Mouse (Mus musculus): ENCODE results near the gene Cmklr1. TPM values are rescaled to one million over a fixed set of nuclear protein-coding genes. Genes with fewer than 3 reads are reported as not detected.

Cmklr1 gene
- polyA plus RNA-seq, 1 experiment from 2014 or later, result 1.3 TPM

DNA sequence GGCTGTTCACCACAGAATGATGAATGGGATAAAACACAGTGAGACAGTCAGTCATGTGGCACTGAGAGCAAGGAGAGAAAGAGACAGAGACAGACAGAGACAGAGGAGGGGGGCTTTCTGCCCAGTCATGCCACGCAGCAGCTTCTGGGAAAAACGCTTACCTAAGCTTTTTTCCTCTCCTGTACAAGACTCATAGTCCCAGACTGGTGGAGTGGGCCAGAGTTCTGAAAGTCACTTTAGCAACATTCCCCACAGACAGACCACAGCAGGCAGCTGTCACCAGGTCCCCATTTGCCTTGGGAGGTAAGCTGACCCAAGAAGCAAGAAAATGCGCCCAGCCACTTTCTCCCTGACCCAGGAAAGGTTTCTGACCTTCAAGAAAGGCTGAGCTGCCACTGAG lies 32.2 kb upstream of the Cmklr1 start:
- WGBS, result 83% methylated on average over 3 of the region's 3 CpGs
- H3K4me3 ChIP-seq (ENCODE audit: low read length), result no peak overlapping the region
- H3K27me3 ChIP-seq (replicated peaks; ENCODE audit: control insufficient read depth, insufficient read depth, low read length), result no peaks in the 10 kb centered on the region
- no peak overlapping the region for H3K9ac ChIP-seq (ENCODE audit: low read depth, low read length)
- no peaks in the 10 kb centered on the region for H3K36me3 ChIP-seq (ENCODE audit: control insufficient read depth, insufficient read depth, low read length)
- no peak for ATAC-seq
- H3K4me1 ChIP-seq (ENCODE audit: control insufficient read depth, insufficient read depth, low read length), result no peaks in the 10 kb centered on the region
- no peaks in the 10 kb centered on the region for H3K9me3 ChIP-seq (ENCODE audit: control insufficient read depth, low read length)
- no peak overlapping the region for H3K4me2 ChIP-seq (ENCODE audit: low read depth, low read length)
- no peak overlapping the region for H3K27ac ChIP-seq (ENCODE audit: low read length)

DNA sequence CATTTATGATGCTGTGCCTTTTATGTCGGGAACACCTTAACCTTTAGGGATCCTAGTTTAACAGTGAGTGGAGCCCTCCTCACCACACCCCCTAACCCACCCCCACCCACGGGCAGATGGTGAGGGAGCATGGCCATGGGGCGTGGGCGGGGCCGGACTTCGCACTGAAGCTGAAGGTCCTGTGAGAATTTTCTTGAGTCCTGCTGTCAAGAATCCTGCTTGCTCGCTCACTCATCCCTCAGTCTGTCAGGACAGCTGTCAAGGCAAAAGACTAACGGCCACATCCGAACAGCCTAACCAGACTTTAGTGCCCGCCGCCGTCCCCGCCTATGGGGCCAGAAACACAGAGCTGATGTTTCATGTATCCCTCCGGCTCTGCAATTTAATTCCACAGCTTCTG lies 31.0 kb upstream of the Cmklr1 start:
- no peaks in the 10 kb centered on the region for H3K9me3 ChIP-seq (ENCODE audit: control insufficient read depth, low read length)

DNA sequence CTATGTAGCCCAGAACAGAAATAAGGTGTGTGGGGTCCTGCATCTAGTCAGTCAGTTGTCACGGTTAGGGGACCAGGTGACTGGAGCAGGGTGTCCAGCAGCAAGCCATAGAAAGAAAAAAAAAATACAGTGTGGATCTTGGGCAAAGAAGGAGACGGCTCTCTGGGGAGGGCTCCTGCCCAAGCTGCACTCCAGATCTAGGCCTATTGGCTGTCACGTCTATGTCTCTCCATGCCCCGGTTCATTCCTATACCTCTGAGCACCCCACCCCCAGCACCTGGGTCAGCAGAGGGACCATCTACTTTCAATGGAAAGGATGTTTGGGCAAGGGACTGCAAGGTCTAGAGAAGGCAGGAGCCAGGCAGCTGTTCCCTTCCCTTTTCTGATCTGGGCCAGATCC lies 29.3 kb upstream of the Cmklr1 start:
- no peak overlapping the region for H3K4me3 ChIP-seq (ENCODE audit: low read length)

More for the DNA sequence above, 31.0 kb upstream of the Cmklr1 start:
- H3K4me1 ChIP-seq (ENCODE audit: control insufficient read depth, insufficient read depth, low read length), result no peaks in the 10 kb centered on the region
- H3K4me2 ChIP-seq (ENCODE audit: low read depth, low read length), result no peak overlapping the region
- H3K27me3 ChIP-seq (replicated peaks; ENCODE audit: control insufficient read depth, insufficient read depth, low read length), result no peaks in the 10 kb centered on the region
- no peak overlapping the region for H3K27ac ChIP-seq (ENCODE audit: low read length)
- no peak for ATAC-seq
- no peak overlapping the region for H3K4me3 ChIP-seq (ENCODE audit: low read length)
- H3K36me3 ChIP-seq (ENCODE audit: control insufficient read depth, insufficient read depth, low read length), result no peaks in the 10 kb centered on the region
- H3K9ac ChIP-seq (ENCODE audit: low read depth, low read length), result no peak overlapping the region
- 77% methylated on average over 14 of the region's 14 CpGs for WGBS

DNA sequence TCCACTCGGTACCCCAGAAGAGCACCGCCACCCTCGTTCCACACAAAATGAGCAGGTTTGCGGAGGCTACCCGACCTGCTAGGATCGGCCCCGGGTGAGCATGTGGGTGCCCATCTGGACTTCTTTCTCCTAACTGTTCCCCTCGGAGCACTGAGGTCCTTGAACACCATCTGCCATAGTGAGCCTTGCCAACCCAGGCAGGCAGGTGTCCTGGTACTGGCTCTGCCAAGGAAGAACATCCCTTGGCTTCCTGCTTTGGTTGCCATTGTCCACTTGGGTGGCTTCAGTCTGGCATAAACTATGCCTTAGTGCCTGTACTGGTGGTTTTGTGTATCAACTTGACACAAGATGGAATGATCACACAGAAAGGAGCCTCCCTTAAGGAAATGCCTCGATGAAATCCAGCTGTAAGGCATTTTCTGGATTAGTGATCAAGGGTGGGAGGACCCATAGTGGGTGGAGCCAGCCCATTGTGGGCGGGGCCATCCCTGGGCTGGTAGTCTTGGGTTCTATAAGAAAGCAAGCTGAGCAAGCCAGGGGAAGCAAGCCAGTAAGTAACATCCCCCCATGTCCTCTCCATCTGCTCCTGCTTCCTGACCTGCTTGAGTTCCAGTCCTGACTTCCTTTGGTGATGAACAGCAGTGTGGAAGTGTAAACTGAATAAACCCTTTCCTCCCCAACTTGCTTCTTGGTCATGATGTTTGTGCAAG lies 28.7 kb upstream of the Cmklr1 start:
- H3K4me2 ChIP-seq (ENCODE audit: low read depth, low read length), result no peak overlapping the region
- WGBS, result 82% methylated on average over 10 of the region's 10 CpGs
- H3K9me3 ChIP-seq (ENCODE audit: control insufficient read depth, low read length), result no peaks in the 10 kb centered on the region
- no peak overlapping the region for H3K9ac ChIP-seq (ENCODE audit: low read depth, low read length)
- no peak for ATAC-seq
- no peak overlapping the region for H3K4me3 ChIP-seq (ENCODE audit: low read length)
- no peaks in the 10 kb centered on the region for H3K4me1 ChIP-seq (ENCODE audit: control insufficient read depth, insufficient read depth, low read length)
- no peaks in the 10 kb centered on the region for H3K27me3 ChIP-seq (replicated peaks; ENCODE audit: control insufficient read depth, insufficient read depth, low read length)
- no peaks in the 10 kb centered on the region for H3K36me3 ChIP-seq (ENCODE audit: control insufficient read depth, insufficient read depth, low read length)
- H3K27ac ChIP-seq (ENCODE audit: low read length), result no peak overlapping the region

More for the DNA sequence above, 29.3 kb upstream of the Cmklr1 start:
- H3K27ac ChIP-seq (ENCODE audit: low read length), result no peak overlapping the region
- no peak for ATAC-seq
- H3K4me2 ChIP-seq (ENCODE audit: low read depth, low read length), result no peak overlapping the region
- H3K36me3 ChIP-seq (ENCODE audit: control insufficient read depth, insufficient read depth, low read length), result no peaks in the 10 kb centered on the region
- H3K27me3 ChIP-seq (replicated peaks; ENCODE audit: control insufficient read depth, insufficient read depth, low read length), result no peaks in the 10 kb centered on the region
- 84% methylated on average over 4 of the region's 4 CpGs for WGBS
- H3K9me3 ChIP-seq (ENCODE audit: control insufficient read depth, low read length), result no peaks in the 10 kb centered on the region
- no peaks in the 10 kb centered on the region for H3K4me1 ChIP-seq (ENCODE audit: control insufficient read depth, insufficient read depth, low read length)
- no peak overlapping the region for H3K9ac ChIP-seq (ENCODE audit: low read depth, low read length)

DNA sequence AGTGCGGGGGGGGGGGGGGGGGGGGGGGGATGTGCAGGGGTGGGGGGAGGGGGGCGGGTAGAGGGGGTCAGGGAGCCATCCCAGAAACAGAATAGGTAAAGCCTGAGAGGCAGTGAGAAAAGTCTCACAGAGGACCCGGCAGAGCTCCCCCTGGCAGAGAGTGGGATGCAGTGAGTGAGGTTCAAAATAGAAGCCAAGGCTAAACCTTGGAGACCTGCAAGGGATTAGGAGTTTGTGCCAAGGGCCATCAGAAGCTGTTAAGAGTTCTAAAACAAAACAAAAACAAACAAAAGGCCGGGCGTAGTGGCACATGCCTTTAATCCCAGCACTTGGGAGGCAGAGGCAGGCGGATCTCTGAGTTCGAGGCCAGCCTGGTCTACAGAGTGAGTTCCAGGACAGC lies 27.3 kb upstream of the Cmklr1 start:
- Histone ChIP-seq H3K36me3 (ENCODE audit: control insufficient read depth, insufficient read depth, low read length) (no peaks in the 10 kb centered on the region), H3K4me3 (ENCODE audit: low read length) (no peak overlapping the region), H3K27me3 (replicated peaks; ENCODE audit: control insufficient read depth, insufficient read depth, low read length) (no peaks in the 10 kb centered on the region), H3K9me3 (ENCODE audit: control insufficient read depth, low read length) (no peaks in the 10 kb centered on the region), H3K27ac (ENCODE audit: low read length) (no peak overlapping the region), H3K4me1 (ENCODE audit: control insufficient read depth, insufficient read depth, low read length) (no peaks in the 10 kb centered on the region), H3K4me2 (ENCODE audit: low read depth, low read length) (no peak overlapping the region), H3K9ac (ENCODE audit: low read depth, low read length) (no peak overlapping the region)
- no peak for ATAC-seq
- 84% methylated on average over 4 of the region's 7 CpGs for WGBS

DNA sequence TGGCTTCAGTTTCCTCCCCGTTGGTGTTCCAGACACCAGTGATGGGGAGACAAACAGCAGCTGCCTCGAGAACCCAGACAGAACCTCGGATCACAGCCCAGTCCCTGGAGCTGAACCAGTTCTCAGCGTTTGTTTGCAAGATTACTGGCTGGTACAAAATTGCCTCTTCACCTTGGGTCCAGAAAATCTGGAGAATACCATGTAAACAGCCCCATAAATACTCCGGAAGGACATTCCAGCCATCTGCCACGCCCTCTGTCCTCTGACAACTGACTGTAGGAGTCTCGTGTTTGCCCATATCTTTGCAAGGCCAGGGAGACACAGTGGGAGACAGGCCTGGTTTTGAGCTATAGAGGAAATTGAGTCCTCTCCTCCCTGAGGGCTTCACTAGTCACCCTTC lies 24.6 kb upstream of the Cmklr1 start:
- Histone ChIP-seq H3K4me1 (ENCODE audit: control insufficient read depth, insufficient read depth, low read length) (no peaks in the 10 kb centered on the region), H3K4me2 (ENCODE audit: low read depth, low read length) (no peak overlapping the region), H3K27me3 (replicated peaks; ENCODE audit: control insufficient read depth, insufficient read depth, low read length) (no peaks in the 10 kb centered on the region), H3K36me3 (ENCODE audit: control insufficient read depth, insufficient read depth, low read length) (no peaks in the 10 kb centered on the region), H3K9me3 (ENCODE audit: control insufficient read depth, low read length) (no peaks in the 10 kb centered on the region), H3K27ac (ENCODE audit: low read length) (no peak overlapping the region), H3K9ac (ENCODE audit: low read depth, low read length) (no peak overlapping the region), H3K4me3 (ENCODE audit: low read length) (no peak overlapping the region)
- no peak for ATAC-seq
- 44% methylated on average over 7 of the region's 7 CpGs for WGBS

DNA sequence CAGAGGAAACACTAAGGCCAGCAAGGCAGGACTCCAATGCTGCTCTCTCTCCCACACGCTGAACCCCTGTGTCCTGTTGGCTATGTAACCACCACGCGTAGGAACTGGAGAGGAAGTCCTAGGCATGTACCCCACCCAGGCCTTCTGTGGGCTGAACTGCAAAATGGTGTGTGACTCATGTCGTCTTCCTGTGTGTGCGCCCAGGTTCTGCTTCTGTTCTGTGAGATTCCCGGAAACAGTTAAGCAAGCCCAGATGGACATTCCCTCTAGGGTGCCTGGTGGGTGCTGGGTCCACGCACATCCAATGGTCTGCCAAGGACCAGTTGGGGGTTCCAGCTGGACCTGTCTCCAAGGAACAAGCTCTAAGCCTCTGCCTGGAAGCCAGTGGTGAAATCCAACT lies 22.2 kb upstream of the Cmklr1 start:
- Histone ChIP-seq H3K9me3 (ENCODE audit: control insufficient read depth, low read length) (no peaks in the 10 kb centered on the region), H3K4me3 (ENCODE audit: low read length) (no peak overlapping the region), H3K27me3 (replicated peaks; ENCODE audit: control insufficient read depth, insufficient read depth, low read length) (no peaks in the 10 kb centered on the region), H3K9ac (ENCODE audit: low read depth, low read length) (no peak overlapping the region), H3K4me2 (ENCODE audit: low read depth, low read length) (no peak overlapping the region), H3K4me1 (ENCODE audit: control insufficient read depth, insufficient read depth, low read length) (no peaks in the 10 kb centered on the region), H3K27ac (ENCODE audit: low read length) (no peak overlapping the region), H3K36me3 (ENCODE audit: control insufficient read depth, insufficient read depth, low read length) (no peaks in the 10 kb centered on the region)
- no peak for ATAC-seq
- WGBS, result 76% methylated on average over 7 of the region's 7 CpGs

DNA sequence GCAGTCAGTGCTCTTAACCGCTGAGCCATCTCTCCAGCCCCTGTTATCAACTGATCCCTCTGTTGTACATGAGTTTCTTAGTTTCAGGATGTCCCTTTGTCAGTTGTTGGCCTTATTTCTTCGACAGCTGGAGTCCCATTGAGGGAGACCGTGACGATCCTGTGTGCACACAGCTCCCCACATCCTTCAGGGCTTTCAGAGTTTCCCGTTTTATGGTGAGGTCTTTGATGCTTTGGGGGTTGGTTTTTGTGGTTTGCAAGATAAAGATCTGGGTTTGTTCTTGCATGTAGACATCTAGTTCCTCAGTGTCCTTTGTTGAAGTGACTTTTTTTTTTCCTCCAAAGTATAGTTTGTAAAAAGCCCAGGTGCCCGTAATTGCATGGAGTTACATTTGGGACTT lies 20.4 kb upstream of the Cmklr1 start:
- H3K36me3 ChIP-seq (ENCODE audit: control insufficient read depth, insufficient read depth, low read length), result no peaks in the 10 kb centered on the region

DNA sequence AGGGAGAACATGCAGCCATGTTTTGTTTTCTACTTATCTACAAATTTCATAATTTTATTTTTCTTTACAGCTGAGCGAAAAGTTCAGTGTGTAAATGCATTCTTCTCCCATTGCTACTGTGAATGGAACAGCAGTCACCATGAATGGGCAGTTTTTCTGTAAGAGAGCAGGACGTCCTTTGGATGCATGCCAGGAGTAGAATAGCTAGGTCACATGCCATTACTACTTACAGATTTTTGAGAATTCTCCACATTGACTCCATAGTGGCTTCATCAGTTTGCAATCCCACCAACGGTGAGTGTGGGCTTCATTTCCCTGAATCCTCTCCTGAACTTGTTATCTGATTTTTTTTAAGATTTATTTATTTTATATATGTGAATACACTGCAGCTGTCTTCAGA lies 19.9 kb upstream of the Cmklr1 start:
- no peak overlapping the region for H3K4me2 ChIP-seq (ENCODE audit: low read depth, low read length)
- H3K4me3 ChIP-seq (ENCODE audit: low read length), result no peak overlapping the region
- H3K9me3 ChIP-seq (ENCODE audit: control insufficient read depth, low read length), result no peaks in the 10 kb centered on the region
- H3K27ac ChIP-seq (ENCODE audit: low read length), result no peak overlapping the region
- H3K4me1 ChIP-seq (ENCODE audit: control insufficient read depth, insufficient read depth, low read length), result no peaks in the 10 kb centered on the region
- no peak overlapping the region for H3K9ac ChIP-seq (ENCODE audit: low read depth, low read length)
- ATAC-seq, result no peak
- H3K36me3 ChIP-seq (ENCODE audit: control insufficient read depth, insufficient read depth, low read length), result no peaks in the 10 kb centered on the region
- 62% methylated on average over 3 of the region's 3 CpGs for WGBS
- H3K27me3 ChIP-seq (replicated peaks; ENCODE audit: control insufficient read depth, insufficient read depth, low read length), result no peaks in the 10 kb centered on the region

More for the DNA sequence above, 20.4 kb upstream of the Cmklr1 start:
- 76% methylated on average over 6 of the region's 6 CpGs for WGBS
- no peak for ATAC-seq
- Histone ChIP-seq H3K4me3 (ENCODE audit: low read length) (no peak overlapping the region), H3K4me1 (ENCODE audit: control insufficient read depth, insufficient read depth, low read length) (no peaks in the 10 kb centered on the region), H3K9me3 (ENCODE audit: control insufficient read depth, low read length) (no peaks in the 10 kb centered on the region), H3K27ac (ENCODE audit: low read length) (no peak overlapping the region), H3K4me2 (ENCODE audit: low read depth, low read length) (no peak overlapping the region), H3K9ac (ENCODE audit: low read depth, low read length) (no peak overlapping the region), H3K27me3 (replicated peaks; ENCODE audit: control insufficient read depth, insufficient read depth, low read length) (no peaks in the 10 kb centered on the region)

DNA sequence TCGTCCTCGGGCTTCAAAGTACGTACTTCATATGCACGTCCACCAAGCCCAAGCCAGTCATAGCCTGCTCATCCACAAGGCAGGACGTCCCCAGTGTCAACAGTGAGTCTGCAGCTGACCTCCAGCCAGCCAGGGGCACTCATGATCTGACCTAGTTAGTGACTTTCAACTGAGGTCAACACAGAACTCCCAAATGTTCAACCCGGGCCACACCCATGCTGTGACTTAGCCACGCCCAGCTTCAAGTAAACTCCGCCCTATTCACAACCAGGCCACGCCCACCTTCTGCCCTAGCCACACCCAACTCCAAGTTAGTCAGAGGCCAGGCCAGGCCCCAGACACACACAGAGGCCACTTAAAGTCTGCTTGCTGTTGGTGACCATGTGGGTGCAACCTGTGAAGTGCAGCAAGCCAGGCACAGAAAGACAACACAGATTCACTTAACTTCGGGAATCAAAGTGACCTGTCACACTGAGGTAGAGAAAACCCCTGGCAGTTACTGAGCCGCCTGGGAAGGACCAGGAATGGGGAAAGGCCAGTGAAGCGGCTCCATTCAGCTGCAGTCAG lies 14.5 kb upstream of the Cmklr1 start:
- Histone ChIP-seq H3K9ac (ENCODE audit: low read depth, low read length) (no peak overlapping the region), H3K9me3 (ENCODE audit: control insufficient read depth, low read length) (no peaks in the 10 kb centered on the region), H3K27ac (ENCODE audit: low read length) (no peak overlapping the region), H3K27me3 (replicated peaks; ENCODE audit: control insufficient read depth, insufficient read depth, low read length) (no peaks in the 10 kb centered on the region), H3K4me2 (ENCODE audit: low read depth, low read length) (no peak overlapping the region), H3K4me3 (ENCODE audit: low read length) (no peak overlapping the region), H3K36me3 (ENCODE audit: control insufficient read depth, insufficient read depth, low read length) (no peaks in the 10 kb centered on the region), H3K4me1 (ENCODE audit: control insufficient read depth, insufficient read depth, low read length) (no peaks in the 10 kb centered on the region)
- ATAC-seq, result no peak
- 71% methylated on average over 12 of the region's 12 CpGs for whole genome bisulfite sequencing
